Mouse (Mus musculus) adrenal gland (tissue): ENCODE results near the gene Tbc1d30.

Source experiments
- intact Hi-C: fragments of 180-260 bp; cut with DNase I; formaldehyde crosslinking; loops from one replicate; pipeline ENCODE4 v1.15.1; 2025

Gene Tbc1d30

DNA sequence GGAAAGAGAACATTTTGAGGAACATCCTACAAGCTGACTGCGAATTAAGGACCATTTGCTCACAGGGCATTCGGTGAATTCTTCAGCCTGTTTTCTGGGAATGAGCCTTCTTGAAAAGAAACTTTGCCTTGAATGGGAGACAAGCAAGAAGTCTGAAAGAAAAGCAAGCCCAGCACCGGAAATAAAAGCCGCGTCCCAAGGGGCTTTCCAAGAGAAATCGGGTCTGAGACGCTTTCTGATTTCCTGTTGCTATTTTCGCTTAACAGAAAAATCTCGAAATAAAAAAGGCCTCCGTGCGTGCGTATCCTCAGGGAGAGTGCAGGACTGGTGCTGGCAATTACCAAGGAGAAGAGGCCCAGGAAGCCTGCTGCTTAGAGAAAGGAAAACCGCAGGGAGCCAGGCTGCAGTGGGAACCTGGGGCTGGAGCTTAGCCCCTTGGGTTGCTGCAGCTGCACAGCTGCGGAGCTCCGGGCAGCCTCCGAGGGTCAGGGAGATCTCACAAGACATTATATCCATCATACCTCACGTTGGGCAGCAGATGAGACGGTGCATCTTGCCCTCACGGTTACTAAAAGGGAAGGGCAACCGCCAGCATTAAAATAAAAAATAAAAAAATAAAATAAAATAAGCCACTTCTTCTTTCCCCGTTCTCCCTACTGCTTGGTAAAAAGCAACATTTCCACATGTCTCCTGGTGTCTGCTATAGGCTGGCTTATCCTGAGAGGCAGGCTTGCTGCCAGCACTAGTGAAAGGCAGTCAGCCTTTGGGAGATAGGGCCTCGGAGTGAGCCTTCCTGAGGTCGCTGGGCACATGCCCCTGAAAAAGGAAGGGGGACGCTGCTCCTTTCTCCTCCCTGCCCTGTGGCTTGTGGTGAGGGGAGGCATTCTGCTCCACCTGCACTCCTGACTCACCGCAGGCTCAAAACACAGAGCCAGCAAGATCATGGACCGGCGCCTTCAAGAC, 35.5 kb downstream of the Tbc1d30 start:
- intact Hi-C loops: no loop called here

DNA sequence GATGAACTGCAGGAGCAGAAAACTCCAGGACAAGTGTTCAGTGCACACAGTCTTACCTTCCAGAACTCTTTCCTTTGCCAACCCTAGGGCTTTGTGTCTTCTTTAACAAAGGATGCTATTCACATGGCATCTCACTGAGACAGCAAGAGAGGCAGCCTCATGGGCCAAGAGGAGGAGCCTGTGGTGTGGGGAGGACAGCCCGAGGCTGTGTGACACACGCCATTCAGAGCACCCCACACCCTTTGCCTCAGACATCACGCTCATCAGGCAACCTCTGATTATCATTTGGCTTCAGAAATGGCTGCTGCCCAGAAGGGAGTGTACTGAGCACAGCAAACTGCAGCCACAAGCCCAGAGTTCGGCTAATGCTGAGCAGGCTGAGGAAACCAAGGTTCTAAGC, 36.9 kb downstream of the Tbc1d30 start:
- intact Hi-C loops: no loop called here

DNA sequence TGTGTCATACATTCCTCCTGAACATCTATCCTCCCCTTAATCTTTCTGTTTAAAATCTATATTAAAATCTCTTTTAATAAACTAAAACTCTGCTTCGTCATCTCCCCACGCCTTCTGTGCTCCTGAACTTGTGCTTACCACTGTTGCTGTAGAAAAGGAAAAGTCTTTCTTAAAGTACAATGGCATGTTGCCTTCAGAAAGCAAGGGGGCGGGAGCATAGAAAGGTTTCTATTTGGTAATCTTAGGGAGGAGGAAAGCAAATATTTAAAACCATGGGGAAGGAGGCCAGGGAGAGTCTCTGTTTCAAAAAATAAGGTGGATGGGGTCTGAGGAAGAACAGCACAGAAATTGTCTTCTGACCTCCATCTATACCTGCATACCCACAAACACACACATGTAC, 38.0 kb downstream of the Tbc1d30 start:
- intact Hi-C loops: no loop called here

DNA sequence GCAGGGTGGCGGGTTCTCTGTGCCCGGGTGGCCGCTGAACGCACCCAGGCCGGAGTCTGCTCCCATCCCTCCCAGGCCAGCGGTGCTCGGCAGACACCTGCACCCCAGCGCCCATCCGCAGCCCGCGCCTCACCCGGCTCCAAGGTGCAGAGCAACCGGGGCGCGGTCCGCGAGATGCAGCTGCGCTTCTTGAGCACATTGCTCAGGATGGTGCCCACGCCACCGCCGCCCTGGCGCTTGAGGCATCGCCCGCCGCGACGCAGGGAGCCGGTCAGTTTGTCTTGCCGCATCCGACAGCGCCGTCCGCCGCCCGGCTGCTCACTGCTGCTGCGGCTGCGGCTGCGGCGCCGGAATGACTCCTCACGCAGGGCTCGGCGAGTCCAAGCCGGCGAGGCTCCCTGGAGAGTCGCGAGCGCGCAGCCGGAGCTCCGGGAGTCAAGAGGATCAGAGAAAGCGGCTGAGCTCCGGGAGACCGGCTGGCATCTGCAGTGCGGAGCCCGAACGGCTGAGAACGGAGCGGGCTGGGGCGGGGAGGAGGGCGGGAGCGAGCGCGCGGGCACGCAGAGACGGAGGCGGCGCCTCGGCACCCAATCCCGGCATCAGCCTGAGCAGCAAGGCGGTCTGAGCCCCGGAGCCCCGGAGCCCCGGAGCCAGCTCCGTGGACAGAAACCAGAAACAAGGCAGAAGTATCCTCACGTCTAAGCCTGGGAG, 40.4 kb downstream of the Tbc1d30 start:
- intact Hi-C loops: no loop called here

DNA sequence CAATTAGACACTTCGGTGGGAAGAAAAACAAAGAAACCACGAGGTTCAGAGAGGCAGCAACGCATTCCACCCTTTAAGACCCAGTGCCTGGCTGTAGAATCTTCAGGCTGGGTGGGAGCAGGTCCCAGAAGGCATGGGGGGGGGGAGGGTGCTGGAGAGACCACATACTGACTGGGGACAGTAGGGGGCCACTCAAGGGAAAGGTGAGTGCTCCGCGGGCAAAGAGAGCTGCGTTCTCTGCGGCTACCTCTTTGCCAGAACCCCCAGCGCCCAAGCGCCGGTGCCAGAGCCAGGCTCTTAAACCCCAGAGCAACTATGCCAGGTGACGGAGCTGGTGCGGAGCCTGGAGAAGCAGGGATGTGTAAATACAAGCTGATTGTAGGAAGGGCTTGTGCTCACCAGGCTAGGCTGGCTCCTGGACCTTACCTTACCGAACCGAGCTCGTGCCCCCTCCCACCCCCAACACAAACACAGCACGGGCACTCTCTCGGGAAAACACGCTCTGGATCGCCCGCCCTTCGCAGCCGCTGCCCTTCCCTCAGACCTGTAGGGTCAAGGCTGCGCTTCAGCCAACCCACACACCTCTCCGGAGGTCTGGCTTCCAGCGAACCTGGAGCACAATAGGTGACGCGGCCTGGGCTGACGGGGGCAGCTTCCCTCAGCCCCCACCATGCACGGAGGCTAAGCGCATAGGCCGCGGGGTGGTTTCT, 41.1 kb downstream of the Tbc1d30 start:
- intact Hi-C loops: no loop called here

DNA sequence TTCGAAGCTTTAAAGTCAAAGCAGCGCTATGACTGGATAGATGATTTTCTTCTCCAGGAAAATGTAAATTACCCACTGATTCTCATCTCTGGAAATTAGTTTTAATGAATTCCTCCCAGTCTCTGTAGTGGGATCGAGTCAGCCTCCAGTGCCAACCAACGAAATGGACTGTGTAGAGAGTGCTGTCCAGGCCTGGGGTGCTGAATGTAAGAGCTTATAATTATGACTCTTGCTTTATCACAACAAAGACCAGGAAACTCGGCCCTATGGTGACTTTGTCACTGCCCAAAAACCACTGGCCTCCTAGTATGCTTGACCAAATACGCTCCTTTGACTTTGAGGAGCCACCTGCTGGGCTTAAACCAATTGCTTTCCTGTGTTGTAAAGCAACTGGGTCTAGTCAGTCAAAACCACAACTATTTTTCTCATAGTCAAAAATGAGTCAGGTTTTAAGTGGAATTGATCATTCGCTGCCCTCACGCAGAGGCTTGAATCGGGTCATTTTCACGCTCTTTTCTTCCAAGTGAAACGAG, 41.9 kb downstream of the Tbc1d30 start:
- intact Hi-C loops: no loop called here

DNA sequence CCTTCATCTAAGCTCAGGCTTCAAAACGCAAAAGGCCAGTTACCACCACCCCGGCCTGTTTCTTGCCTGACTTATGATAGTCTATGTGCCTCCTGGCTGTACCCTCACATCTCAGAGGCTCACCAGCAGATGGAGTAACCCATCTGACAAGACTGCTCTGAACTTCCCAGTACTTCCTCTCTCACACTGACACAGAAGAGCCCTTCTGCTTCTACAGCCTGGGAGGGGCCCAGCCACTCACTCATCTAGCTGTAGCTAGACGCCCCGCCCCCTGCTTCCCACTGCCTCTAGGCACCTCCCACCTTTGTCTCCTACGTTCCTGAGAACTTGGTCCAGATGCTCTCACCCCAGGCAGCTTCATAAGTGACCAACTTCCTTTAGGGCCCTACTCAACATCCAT, 45.6 kb downstream of the Tbc1d30 start:
- intact Hi-C loops: no loop called here

DNA sequence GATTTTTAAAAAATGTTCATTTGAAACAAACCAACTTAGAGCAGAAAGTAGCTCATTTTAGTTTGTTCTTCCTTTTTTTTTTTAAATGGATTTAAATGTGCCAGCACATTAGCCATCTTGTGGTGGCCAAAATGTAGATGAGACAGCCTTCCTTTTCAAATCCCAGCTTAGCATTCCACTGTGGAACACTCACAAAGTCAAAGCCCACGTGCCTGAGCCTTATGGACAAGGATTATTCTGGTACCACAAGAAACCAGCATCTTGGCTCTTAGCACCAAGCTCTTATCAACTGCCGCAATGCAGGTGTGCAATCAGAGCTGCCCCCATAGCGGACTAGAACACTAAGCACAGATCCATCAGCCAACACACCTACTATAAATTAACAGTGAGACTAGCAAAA, 47.5 kb downstream of the Tbc1d30 start:
- intact Hi-C loops: no loop called here

DNA sequence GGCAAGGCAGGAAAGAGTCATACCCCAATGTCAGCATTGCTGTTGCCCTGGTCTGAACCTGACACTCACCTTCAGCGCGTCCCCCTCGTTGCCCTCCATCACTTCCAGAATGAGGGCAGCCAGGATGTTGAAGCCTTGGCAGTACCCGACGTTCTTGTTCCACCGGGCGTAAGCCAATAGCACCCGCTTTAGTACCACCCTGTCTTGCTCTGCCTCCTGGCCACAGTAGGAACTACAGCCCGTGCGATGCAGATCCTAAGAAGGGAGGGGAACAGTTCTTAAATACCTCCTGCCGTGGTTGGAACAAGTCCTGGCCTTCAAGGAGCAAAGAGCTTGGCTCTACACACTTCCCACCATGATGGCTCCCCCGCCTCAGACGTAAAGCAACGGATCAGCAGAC, 49.2 kb downstream of the Tbc1d30 start:
- intact Hi-C loops: no loop called here

DNA sequence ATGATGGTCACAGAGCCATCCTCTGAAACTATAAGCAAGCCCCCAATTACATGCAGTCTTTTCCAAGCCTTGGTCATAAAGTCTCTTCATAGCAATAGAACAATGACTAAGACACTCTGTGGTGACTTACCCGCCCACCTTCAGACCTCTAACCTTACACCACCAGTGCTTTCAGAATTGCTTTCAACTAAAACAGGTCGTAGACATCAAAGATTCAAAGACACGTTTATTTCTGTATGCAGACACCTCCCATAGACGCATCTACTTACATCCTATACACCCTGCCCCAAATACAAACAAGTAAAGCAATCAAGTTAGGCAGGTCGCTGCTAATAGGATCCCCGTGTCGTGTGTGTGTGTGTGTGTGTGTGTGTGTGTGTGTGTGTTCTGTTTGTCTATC, 50.4 kb downstream of the Tbc1d30 start:
- intact Hi-C loops: no loop called here

DNA sequence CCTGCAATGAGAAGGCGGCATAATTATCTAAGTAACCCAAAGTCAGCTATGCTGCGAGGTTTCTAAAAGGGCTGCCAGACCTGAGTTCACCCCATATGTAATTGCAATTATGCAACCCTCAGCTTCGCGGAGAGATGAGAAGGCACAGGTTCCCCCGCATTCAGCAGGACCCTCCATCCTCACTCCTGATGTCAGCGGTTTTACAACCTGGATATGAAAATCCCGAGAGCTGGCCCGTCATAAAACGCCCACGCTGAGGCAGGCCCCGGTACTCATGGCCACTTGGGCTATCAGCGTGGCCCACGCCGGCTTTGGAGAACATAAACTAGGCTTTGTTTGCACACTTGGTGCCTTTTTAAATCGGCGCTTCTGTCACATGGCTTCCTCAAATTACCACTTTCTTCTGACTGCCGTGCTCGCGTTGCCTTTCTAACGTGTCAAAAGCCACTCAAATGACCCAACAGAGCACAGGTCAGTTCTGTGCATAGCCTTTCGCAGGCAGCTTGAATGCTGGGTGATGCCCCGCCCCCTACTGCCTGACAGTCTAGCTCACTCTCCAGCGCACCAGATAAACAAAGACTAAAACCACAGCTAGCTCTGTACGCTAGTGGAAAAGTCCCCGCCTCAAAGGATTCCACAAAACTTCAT, 53.9 kb downstream of the Tbc1d30 start:
- intact Hi-C loops: no loop called here

DNA sequence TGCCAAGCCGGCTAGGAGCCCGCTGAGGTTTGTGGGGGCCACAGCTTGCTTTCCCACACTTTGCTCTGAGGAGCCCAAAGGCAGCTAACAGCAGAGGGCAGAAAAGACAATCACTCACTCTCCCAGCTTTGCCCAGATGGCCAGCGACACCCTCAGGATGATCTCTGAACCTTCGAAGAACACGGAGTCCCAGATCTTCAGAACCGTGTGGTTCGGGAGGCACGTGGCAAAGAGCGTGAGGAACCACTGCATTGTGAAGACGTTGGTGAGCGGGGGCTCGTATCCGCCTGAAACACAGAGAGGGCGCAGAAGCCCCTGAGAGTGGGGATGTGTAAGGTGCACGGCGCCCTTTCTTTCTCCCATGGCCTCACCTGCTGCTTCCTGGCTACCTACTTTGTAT, 56.6 kb downstream of the Tbc1d30 start:
- intact Hi-C loops: no loop called here

DNA sequence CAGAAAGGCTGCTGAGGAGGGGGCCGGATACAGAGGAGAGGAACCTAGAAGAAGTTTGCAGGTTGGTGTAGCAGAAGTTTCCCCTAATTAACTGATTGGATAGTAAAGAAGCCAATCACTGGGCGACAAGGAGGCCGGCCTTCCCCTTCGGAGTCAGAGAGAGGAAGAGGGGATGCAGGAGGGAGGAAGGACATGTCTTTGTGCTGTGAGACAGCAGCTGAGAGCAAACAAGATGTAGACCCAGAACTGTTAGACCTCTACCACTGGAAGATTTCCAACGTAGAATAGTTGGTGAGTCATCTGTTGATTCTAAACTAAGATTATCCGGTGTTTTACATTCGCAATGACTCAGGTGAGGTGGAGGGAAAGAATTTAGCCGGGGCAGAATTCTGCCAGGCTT, 57.2 kb downstream of the Tbc1d30 start:
- intact Hi-C loops: no loop called here

DNA sequence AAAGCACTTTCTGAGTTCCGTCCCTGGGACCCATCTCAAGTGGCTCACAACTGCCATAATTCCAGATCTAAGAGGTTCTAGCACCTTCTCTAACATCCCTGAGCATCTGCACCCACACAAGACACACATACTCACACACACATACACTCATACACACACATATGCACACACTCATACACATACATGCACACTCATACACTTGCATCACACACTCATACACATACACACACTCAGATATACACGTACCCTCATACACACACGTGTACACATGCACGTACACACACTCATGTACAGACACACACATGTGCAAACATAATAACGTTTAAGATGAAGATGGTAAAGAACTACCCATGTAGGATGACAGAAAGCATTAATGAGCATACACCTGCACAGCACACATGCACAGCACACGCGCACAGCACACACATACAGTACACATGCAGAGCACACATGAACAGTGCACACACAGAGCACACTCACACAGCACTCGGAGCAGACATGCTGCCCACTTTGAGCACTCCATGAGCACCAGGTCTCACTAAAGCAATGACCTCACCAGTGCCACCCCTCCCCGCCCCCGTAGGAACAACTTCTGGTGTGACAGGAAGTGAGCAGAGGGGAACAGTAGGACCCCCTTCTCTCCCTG, 59.7 kb downstream of the Tbc1d30 start:
- intact Hi-C loops: no loop called here

DNA sequence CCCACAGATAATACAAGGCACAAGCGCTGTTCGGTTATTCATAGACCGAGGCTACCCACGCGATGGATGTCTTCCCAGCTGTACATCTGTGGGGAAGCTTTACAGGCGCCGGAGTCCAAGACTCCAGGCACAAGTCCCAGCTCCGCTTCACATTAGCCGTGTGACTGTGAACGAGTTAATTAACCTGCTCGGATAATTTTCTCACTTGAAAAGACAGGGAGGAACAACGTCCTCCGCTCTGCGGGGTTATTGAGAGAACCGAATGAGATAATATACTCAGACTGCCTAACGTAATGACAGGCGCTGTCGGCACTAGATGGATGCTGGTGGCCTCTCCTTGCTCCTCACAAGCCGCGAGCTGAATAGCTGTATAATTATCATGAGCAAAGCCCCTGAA, 60.4 kb downstream of the Tbc1d30 start:
- intact Hi-C loops: no loop called here

DNA sequence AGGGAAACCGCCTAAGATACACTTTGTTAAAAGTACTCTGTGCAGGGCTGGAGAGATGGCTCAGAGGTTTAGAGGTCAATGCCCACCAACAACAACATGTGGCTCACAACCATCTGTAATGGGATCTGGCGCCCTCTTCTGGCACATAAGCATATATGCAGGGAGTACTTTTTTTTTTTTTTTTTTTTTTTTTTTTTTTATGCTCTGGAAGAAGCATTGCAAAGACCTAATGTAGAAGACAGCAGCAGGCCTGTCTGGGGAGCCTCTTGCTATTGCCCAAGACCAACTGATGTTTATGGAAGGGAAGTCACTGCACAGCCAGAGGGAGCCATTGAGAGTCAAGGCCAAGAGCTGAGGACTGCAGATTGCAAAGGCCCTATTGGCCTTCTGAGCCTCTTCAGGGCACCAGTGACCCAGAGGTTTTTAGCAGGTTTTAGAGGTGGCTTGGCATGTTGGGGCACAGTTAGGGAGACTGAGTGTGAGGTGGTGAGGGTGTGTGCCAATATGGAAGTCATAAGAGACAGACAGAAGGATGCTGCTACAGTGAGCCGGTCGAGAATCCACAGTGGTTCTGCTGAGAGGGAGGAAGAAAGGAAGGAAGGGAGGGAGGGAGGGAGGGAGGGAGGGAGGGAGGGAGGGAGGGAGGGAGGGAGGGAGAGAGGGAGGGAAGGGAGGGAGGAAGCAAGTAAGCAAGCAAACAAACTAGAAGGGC, 61.0 kb downstream of the Tbc1d30 start:
- intact Hi-C loops: no loop called here

DNA sequence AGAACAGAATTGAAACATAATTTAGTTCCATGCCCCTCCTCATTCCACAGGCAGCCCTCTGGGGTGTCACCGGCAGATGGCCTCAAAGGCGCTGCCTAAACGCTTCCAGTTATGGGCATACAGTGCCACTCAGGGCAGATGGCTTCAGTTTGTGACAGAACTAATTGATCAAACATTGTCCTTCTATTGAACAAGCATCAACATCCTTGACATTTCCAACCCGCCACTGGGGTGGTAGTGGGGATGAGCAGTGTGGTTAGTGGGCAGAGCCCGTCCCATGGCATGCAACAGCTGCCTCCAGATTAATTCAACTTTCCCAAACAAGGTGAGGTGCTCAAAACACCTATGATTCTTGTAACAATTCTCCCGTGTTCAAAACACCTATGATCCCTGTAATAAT, 68.2 kb downstream of the Tbc1d30 start:
- intact Hi-C loops: no loop called here

DNA sequence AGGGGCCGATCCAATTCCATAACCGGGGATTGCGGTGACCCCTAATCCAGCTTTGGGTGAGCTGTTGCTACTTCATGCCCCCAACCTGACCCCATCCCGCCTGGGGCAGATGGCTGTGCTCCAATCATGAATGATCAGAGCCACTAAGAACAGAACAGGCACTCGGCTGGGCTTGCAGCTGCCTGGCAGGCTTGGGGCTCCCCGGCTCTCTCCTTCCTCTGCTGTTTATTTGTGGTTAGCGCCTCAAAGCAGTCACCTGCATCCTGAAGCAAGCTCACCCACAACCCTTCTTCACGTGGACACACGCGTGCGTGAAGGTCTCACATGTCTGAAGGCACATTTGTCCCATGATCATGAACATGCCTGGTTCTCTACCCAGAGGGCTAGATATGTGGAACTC, 68.6 kb downstream of the Tbc1d30 start:
- intact Hi-C loops: no loop called here

DNA sequence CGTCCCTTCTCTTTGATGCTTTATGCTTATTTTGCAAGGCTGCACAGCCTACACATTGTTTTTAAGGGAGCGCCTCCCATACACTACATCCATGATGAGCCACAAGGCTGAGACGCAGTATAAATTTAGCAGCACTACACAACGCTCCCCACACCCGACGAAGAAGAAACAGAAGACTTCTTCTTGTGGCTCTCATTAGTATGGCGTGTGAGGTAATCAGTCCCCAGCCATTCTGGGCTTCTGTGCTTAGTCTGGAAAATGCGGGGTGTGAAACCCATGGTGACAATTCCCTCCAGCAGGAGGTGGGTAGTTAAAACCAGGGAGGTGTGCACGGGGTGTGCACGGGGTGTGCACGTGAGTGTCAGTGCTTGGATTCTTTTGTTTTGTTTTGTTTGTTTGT, 70.1 kb downstream of the Tbc1d30 start:
- intact Hi-C loops: no loop called here

DNA sequence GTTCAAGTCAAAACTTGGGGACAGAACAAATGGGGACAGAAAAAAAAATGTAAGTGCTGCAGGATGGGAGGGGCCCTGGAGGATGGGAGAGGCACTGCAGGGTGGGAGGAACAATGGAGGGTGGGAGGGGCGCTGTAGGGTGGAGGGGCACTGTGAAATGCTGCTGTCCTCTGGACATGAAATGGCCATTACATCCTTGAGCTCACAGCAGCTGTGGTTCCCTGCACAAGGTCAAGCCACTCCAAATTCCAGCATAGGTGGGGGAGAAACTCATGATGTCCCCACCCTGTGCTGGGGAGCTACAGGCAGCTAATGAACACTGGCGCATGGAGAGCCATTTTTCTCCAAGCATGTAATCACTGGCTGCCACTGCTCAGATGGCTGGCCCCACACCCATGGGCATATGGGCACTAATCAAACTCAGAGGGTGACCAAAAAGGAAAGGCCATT, 74.0 kb downstream of the Tbc1d30 start:
- intact Hi-C loops: no loop called here
